Mouse (Mus musculus) Muller cell, postnatal 12 days (primary cell): ENCODE data around the gene Bckdhb.

Source experiments
- DNase-seq: peaks from one replicate; pipeline ENCODE4 v3.0.0-alpha.2; 2015; ENCODE audit errors: inconsistent ontology term

Bckdhb gene

DNA sequence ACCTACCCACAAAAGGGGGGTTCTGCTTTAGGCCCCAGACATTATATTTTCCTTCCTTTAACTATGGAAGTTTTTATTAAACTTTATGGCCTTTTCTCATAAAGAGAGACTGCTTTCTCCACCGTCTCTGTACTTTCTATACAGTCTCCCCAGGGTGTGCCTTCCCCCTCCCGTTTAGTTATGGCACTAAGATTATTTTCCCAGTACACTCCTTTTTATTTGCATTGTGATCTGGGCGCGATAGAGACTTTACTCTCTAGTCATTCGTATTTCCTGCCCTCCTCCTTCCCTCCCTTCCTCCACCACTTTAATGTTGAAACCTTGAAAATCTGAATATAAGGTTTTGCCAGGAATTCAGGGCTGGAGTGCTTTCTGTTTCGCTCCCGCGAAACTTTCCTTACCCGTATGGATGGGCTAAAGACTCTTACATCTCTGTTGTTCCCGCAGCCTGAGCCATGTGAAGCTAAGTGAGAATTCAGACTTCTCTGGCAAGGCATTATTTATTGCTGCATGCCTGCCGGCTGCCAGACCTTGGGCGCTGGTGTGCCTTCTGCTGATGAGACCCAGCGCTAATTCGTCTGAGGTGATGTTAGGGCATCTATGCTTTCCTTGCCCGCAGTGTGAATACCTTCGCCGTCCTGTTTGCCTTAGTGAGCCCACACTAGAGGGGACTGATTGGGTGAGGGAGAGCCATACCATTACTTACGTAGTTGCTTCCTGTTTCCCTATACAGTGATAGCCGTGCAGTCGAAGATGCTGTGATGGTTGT lies 182.3 kb downstream of the Bckdhb start:
- DNase-seq: no peak

DNA sequence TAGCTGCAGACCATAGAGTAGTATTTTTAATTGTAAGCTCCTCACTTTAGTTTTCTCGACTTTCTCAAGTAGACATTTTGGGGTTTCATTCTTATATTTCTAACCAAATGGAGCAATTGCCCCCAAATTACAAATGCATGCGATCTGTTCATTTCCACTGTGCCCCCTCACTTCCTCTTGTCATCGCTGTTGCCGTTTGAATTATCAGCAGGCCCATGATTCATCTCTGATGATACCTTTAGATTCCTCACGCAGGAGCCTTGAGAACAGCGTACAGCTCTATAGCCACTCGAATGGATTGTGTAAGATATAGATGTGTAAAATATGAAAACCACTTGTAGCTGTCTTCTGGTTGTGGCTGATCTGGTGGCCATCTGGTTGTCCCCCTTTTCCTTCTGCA lies 183.6 kb downstream of the Bckdhb start:
- no peak for DNase-seq

DNA sequence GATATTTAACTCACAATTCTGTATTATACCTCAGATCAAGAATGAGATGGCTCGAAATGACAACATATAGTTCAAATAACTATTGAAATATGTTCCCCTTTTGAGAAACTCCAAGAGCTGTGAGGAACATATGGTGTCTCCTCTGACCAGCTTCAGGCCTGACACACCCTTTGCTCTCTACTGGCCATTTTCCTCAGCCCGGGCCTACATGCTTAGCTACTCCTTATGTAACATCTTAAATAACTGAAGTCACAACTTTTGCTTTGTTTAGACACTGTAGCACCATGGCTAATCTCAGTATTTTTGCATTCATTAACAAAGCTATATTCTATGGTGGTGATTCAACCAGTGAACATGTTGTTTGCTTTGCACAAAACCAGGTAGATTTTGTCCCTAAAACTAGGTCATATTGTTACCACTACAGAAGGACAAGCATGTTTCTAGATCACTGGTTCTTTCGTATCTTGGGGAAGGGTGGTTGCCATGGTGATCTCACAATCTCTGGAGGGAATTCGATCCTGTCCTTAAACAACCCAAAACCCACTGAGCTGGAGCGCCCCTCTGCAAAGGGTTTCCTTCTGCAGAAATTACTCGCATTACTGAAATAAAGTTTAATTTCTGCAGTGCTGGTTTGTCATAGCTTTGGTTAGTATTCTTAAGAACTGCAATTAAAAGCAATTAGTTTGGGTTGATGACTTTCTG lies 185.0 kb downstream of the Bckdhb start:
- DNase-seq: peak; percentile 40

DNA sequence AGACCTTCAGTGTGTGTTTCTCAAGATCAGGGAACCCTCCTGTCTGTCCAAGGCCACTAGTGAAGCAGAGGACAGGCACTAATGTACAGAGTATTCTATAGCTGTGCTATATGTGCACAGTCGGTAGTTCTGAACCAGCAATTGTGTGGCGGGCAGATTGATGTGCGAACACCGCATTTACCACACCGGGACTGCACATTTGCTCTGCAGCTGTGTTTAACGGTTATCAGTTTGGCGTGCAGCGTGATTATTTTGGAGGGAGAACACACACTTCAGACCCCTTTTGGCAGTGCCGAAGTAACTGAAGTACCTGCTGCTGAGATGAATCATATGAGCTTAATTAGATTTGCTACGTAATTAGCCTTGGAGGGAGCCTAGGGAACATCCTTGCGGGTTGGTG lies 185.7 kb downstream of the Bckdhb start:
- no peak for DNase-seq

DNA sequence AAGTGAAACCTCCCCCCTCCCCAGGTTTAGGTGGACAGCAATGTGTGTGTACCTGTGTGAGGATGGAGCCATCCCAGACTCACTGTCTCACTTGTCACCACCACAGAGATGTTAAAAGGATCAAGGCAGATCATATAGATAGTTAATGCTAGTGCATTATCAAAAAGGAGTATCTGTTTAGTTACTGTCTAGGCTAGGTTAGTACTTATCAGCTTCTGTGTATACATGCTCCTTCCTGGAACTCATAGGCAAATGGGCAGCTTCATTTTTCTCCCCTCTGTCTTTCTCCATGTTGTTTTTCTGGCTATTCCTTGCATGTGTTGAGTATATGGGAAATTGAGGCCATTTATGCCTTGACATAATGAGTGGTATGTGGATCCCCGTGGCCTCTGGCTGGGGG lies 187.4 kb downstream of the Bckdhb start:
- no peak for DNase-seq

DNA sequence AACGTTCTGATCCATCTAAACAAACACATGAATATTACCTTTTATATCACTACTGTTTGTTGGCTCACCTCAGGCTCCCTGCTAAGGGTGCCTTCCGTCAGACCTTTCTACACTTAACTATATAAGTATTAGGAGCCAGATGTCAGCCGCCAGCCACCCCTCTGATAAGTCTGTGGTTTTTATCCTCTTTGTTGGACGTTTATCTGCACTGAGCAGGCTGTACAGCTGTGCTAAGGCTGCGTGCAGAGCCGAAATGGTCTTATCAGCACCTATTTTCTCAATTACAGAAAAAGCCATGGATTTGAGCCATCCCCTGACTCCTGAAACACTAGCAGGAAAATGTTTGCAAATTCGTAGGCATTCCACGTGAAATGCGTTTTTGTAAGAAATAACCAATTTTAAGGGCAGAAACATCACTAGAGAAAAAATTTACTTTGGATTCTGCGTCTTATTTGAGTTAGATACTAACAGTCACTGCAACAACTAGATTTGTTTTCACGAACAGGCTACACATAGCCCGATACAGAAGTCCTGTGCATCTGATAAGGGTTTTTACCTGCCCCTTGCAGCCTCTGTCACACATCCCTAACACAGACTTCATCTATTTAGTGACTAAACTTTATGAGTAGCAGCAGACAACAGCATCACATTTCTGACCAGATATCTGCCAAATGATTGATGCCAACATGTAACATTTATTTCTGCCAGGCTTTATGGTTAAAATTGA lies 188.1 kb downstream of the Bckdhb start:
- no peak for DNase-seq

DNA sequence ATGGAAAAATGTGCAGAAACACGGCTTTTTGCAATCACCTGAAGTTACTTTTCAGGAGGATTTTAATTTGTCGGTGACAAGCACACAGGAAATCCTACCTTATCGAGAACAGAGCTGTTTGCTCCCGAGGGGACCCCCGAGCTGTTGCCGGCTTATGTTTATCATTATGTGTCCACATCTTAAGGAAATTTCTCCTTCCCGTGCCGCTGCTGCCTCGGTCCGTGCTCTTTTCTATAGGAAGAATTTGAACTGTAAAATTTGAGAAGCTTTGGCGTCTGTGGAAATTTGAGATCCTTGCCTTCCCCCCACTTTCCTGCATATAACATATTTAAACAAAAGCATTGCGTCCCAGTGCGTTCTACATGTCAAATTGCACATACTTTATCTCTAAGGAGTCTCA lies 189.3 kb downstream of the Bckdhb start:
- no peak for DNase-seq

DNA sequence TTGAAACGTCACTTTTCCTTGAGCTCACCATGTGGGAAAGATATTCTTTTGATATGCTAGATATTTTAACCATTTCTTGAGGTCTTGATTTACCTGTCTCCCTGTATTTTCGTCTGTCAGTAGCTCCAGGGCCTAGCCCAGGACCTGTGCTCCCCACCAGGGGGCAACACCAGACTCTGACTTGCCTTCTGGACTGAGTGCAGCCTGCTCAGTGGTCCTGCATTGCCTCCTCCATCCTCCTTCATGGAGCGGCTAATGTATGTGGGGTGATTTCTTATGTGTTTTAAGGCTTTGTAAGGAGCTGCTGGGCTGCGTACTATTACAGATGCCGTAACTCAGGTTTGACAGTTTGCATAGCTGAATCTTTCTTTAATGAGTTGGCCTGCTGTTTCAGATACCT lies 192.4 kb downstream of the Bckdhb start:
- DNase-seq: no peak

DNA sequence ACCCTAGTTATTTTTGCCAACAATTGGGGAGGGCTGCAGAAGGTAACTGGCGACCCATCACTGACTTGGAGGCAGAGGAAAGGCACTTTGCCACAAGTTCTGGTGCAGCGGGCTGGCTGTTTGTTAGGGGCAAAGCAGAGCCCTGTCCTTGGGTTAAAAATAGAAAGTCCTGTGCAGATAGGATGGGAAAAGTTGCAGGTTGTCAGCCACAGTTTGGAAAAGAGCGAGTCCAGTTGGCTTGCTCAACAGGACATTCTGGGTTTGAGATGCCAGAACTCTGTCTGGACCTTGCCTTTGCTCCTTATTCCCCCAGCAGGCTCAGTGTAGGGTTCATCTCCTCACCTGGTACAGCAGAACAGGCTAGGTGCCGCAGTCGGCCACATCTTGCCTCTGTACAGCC lies 200.1 kb downstream of the Bckdhb start:
- DNase-seq: no peak

DNA sequence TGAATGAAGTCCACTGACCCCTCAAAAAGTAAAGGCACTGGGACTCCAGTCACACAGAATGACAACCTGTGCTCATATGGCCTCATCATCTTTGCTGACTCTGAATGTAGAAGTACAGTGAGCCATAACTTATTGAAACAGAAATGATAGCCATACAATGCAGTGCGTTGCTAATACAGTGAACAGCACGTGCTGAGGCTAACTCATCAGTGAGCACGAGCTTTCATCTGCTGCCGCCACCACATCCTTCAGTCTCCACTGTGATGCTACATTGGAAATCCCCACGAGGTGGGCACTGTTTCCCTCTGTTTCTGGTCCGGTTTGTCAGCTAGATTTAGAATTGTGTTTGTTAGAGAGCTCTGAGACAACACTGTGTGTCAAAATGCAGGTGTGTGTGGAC lies 205.4 kb downstream of the Bckdhb start:
- DNase-seq: no peak

DNA sequence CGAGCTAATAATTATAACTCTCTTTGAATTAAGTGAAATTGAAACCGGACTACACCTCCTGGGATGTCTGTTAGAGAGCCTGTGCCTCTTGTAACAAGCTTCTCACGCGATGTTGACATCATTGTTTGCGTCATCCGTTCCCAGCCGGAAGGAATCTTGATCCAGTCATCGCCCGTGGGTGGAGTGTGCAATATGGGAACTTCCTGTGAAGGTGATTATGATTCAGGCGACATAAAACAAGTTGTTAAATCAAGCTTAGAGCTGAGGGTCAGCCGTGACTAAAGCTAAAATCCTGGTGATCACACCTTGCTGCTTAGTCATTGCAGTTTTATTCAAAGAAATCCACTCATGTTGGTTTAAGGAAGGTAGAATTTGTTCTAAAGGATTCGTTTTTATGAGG lies 210.1 kb downstream of the Bckdhb start:
- DNase-seq: no peak

DNA sequence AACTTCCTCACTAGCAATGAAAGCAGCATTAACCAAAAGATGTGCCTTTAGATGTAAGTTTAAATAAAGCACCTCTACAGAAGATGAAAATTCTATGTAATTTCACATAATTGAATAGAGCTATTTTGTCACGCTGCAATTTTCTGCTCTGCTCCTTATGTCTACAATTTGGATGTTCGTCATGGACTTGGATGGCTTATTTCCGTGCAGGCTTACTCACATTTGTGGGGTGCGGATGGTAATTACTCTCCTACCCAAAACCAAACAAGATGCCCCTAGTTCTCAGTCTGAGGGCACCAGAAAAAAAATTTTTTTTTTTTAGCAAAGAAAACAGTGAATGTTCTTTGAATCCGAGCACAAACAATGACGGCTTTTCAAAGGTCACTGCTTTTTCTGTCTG lies 212.2 kb downstream of the Bckdhb start:
- DNase-seq: no peak

DNA sequence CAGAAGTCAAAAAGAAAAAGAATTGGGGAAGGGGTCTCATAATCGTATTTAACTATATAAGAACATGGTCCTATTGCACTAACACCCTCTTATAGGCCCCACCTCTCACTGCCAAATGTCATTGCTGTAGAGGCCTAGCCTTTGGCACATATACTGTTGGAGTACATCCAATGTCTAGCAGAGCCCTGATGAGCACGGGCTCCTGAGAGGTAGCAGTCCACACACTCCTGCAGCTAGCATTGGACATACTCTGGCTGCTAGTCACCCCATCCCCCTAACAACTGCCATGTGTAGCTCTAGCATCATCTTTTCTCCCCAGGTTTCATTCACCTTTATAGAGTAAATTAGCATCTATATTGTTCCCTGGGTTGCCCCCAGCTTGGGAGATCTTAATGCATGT lies 223.2 kb downstream of the Bckdhb start:
- no peak for DNase-seq
